Mouse (Mus musculus): ENCODE measurements around the gene Asb17. TPM values are rescaled to one million over a fixed set of nuclear protein-coding genes. Genes with fewer than 3 reads are reported as not detected.
A peak's percentile ranks its signal among the peaks of the same experiment; 100 is the strongest.

The Asb17 gene
- 0.08 TPM in 1 of 2 replicates, not detected in the other for polyA plus RNA-seq (2015; fragmentation: Nextera tagmentation; extraction: Ambion mirVana)

DNA sequence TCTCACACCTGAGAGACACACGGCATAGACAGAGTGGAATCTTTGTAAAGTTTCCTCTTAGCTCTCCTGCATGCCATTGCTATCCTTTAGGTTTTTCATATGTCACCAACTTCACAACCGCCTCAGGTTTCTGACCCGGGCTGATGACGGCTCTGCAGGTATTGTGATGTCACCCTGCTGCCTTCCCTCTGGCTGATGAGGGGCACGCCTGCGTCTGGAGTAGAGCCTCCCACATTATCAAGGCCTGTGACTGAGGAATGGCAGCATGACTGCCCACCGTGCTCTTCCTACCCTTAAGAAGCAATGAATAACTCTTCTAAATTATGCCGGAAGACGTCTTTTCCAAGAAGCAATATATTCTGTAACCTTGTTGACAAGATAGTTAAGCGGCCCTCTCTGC lies at the start of gene Asb17:
Gene Asb17, plus strand, starts transcription at position 180 of the 400 bp plus-strand sequence.
- 89% methylated on average over 10 of the region's 10 CpGs for WGBS
- ATAC-seq: no peak
- Histone ChIP-seq H3K9ac (replicated peaks) (no peak within 1 kb of the TSS), H3K36me3 (no peaks in the 10 kb centered on the region), H3K9me3 (no peaks in the 10 kb centered on the region), H3K27me3 (no peaks in the 10 kb centered on the region), H3K4me3 (replicated peaks) (no peak within 1 kb of the TSS), H3K4me2 (replicated peaks) (no peak within 1 kb of the TSS), H3K4me1 (replicated peaks) (no peaks in the 10 kb centered on the region), H3K27ac (no peak within 1 kb of the TSS)

DNA sequence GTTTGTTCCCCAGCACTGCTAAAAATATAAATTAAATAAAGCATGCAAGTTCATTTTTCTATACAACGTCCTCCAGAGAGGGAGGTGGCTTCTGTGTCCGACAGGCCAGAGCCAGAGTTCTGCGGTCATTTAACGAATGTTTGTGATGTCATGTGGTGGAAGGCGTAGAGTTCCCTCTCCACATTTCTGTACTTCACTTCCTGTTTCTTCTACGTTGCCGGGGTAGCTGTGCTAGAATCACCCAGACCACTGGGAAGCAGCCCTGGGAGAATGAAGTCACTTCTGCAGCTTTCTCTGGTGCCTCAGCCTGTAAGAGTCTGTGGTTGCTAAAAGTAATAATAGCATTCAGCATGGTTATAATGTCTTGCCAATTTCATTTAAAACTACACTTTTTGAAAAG lies 46.4 kb upstream of the Asb17 start:
- no peak overlapping the region for H3K27ac ChIP-seq
- H3K27me3 ChIP-seq: no peaks in the 10 kb centered on the region
- H3K4me3 ChIP-seq (replicated peaks): no peak overlapping the region
- no peaks in the 10 kb centered on the region for H3K9me3 ChIP-seq
- no peak overlapping the region for H3K9ac ChIP-seq (replicated peaks)
- ATAC-seq: no peak
- H3K36me3 ChIP-seq: no peaks in the 10 kb centered on the region
- WGBS: 87% methylated on average over 7 of the region's 7 CpGs
- peaks cover 2% of the 10 kb centered on the region; the same call in 1 of the 2 replicates for H3K4me1 ChIP-seq (replicated peaks)
- H3K4me2 ChIP-seq (replicated peaks): no peak overlapping the region

DNA sequence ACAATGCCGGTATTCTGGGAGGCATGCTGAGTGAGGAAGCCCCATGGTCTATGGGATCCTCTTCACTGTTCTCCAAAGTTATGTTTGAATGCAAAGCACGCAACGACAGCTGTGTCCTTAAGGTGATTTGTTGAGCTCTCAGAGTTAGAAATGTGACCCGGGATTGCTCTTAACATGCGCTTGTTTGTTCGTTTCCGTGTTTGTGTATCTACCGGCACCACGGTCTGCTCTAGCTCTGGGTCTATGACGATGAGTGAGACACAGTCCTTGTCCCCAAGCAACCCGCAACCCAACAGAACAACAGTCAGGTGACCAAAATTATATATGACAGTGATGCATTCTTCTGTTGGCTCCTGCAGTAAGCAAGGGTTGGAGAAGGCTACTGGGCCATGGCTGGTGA lies 44.4 kb upstream of the Asb17 start:
- no peak overlapping the region for H3K27ac ChIP-seq
- H3K36me3 ChIP-seq: no peaks in the 10 kb centered on the region
- 93% methylated on average over 11 of the region's 11 CpGs for WGBS
- H3K4me1 ChIP-seq (replicated peaks): peaks cover 2% of the 10 kb centered on the region; the same call in 1 of the 2 replicates
- no peak overlapping the region for H3K4me3 ChIP-seq (replicated peaks)
- no peak overlapping the region for H3K4me2 ChIP-seq (replicated peaks)
- no peak overlapping the region for H3K9ac ChIP-seq (replicated peaks)
- H3K27me3 ChIP-seq: no peaks in the 10 kb centered on the region
- H3K9me3 ChIP-seq: no peaks in the 10 kb centered on the region
- no peak for ATAC-seq

DNA sequence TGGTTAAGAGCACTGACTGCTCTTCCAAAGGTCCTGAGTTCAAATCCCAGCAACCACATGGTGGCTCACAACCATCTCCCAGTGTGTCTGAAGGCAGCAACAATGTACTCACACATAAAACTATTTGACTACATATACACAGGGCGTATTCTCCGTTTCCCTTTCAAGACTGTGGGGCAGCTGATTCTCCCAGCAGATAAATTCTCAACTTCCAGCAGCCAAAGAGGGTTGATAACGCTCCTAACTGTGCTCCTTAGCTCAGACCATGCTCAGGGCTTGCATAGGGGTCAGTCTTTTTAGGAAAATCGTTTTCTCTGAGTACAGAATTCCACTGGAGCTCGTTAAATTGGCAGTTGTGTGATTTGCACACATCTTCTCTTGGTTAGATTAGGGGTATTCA lies 43.3 kb upstream of the Asb17 start:
- 75% methylated on average over 5 of the region's 5 CpGs for WGBS
- ATAC-seq: no peak
- no peak overlapping the region for H3K4me3 ChIP-seq (replicated peaks)
- H3K9me3 ChIP-seq: no peaks in the 10 kb centered on the region
- H3K27ac ChIP-seq: no peak overlapping the region
- H3K4me1 ChIP-seq (replicated peaks): peaks cover 2% of the 10 kb centered on the region; the same call in 1 of the 2 replicates
- H3K36me3 ChIP-seq: no peaks in the 10 kb centered on the region
- H3K27me3 ChIP-seq: no peaks in the 10 kb centered on the region
- H3K4me2 ChIP-seq (replicated peaks): no peak overlapping the region
- H3K9ac ChIP-seq (replicated peaks): no peak overlapping the region

DNA sequence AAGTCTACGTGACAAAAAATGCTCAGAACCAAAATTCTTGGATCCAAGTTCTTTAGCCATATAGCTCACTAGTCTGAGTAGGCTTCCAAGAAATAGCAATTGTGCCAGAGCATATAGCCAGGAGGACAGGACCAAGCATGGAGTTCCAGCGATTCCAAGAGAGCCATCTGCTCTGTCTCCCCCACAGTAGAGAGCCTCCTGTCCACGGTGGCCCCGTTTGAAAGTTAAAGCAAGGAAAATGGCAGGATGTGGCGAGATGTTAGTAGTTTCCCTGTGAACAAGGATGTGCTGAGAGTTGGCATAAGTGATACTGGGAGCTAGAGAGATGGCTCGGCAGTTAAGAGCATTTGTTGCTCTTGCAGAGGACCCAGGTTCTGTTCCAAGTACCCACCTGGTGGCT lies 42.5 kb upstream of the Asb17 start:
- Histone ChIP-seq H3K36me3 (no peaks in the 10 kb centered on the region), H3K27ac (no peak overlapping the region), H3K4me2 (replicated peaks) (no peak overlapping the region), H3K4me1 (replicated peaks) (peaks cover 8% of the 10 kb centered on the region), H3K9me3 (no peaks in the 10 kb centered on the region), H3K4me3 (replicated peaks) (no peak overlapping the region), H3K9ac (replicated peaks) (no peak overlapping the region), H3K27me3 (no peaks in the 10 kb centered on the region)
- 92% methylated on average over 6 of the region's 6 CpGs for WGBS
- ATAC-seq: no peak

DNA sequence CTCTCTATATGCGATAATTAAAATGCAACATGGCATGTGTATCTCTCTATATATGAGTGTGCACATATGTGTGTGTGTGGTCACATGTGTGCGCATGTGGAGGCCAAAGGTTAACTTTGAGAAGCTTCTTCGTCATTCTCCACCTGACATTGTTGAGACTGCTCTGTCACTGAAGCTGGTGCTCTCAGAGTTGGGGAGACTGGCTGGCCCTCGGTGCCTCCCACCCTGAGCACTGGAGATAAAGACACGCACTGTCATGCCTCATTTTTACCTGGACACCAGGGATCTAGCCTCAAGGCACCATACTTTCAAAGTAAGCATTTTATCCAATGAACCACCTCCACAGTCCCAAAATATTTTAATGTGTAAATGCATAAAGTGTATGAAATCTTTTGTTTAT lies 41.4 kb upstream of the Asb17 start:
- no peak overlapping the region for H3K27ac ChIP-seq
- no peaks in the 10 kb centered on the region for H3K9me3 ChIP-seq
- H3K4me2 ChIP-seq (replicated peaks): no peak overlapping the region
- WGBS: 90% methylated on average over 5 of the region's 5 CpGs
- no peaks in the 10 kb centered on the region for H3K36me3 ChIP-seq
- H3K27me3 ChIP-seq: no peaks in the 10 kb centered on the region
- H3K4me1 ChIP-seq (replicated peaks): peaks cover 8% of the 10 kb centered on the region
- no peak overlapping the region for H3K9ac ChIP-seq (replicated peaks)
- no peak overlapping the region for H3K4me3 ChIP-seq (replicated peaks)
- ATAC-seq: no peak

DNA sequence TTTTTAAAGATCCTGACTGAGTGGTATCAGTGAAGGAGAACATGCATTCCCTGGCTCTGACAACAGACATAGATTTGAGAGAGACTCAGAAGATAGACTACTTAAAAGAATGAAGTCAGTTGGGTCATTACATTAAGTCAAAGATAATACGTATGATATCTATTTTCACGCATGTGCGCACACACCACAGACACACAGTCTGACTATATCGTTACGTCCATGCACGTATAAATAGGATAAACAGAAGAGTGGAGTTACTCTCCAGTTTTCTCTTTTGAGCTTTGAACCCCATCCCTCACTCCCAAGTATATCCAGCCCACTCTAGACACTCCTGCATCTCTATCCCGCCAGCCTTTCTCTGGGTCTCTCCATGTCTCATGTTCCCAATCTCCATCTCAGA lies 40.0 kb upstream of the Asb17 start:
- Histone ChIP-seq H3K4me1 (replicated peaks) (peaks cover 6% of the 10 kb centered on the region), H3K27ac (no peak overlapping the region), H3K9me3 (no peaks in the 10 kb centered on the region), H3K4me2 (replicated peaks) (no peak overlapping the region), H3K4me3 (replicated peaks) (no peak overlapping the region), H3K9ac (replicated peaks) (no peak overlapping the region), H3K36me3 (no peaks in the 10 kb centered on the region), H3K27me3 (no peaks in the 10 kb centered on the region)
- ATAC-seq: no peak
- WGBS: 91% methylated on average over 7 of the region's 7 CpGs

DNA sequence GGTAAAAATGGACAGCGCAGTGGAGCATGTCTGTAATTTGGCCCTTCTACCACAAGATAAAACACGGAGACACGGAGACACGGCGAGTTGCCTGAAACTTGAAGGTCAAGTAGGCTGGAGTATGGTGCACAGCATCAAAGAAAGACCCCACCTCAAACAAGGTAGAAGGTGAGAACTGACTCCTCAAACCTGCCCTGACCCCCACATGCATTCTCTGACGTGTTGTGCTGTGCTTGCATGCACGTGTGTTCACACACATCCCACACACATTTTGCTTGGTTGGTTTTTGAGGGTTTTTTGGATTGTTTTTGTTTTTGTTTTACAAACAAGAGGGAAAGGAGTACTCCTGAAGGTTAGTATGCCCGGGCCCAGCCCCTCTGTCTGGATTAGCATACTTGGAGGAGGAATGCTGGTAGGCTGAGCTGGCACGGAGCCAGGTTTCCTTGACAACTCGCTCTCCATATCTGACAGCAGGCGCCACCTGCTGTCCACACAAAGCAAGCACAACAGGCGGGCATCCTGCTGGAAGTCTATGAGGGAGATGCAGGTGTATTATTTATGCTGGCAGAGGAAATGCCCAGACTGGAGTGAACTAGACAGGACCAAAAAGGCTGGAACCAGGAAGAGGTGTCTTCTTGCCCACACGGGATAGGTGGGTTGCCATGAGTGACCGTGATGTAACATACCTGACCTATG lies 37.8 kb upstream of the Asb17 start:
- no peaks in the 10 kb centered on the region for H3K27me3 ChIP-seq
- no peak overlapping the region for H3K9ac ChIP-seq (replicated peaks)
- no peak overlapping the region for H3K4me3 ChIP-seq (replicated peaks)
- peaks cover 6% of the 10 kb centered on the region for H3K4me1 ChIP-seq (replicated peaks)
- H3K4me2 ChIP-seq (replicated peaks): no peak overlapping the region
- peak; percentile 92 for ATAC-seq
- WGBS: 33% methylated on average over 14 of the region's 14 CpGs
- no peaks in the 10 kb centered on the region for H3K9me3 ChIP-seq
- no peak overlapping the region for H3K27ac ChIP-seq
- no peaks in the 10 kb centered on the region for H3K36me3 ChIP-seq

DNA sequence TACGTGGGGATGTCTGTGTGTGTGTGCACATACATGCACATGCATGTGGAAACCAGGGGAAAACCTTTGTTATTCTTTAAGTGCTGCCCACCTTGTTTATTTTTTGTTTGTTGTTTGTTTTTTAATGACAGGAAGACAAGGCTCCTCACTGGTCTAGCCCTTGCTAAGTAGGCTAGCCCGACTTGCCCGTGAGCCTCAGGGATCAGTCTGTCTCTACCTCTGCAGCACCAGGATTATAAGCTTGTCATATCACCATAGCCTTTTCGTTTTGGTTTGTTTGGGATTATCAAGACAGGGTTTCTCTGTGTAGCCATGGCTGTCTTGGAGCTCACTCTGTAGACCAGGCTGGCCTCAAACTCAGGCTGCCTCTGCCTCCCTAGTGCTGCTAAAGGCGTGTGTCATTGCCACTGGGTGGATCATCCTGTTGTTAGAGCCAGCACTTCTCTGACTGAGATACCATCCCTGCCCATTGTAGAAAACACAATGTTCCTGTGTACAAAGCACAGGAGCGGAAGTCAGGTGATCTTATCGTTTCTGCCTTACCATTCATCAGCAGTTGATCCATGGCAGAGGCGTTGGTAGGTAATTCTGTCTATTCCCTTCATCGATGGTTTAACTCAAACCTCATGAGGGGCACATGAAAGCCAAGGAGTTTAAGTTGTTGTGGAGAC lies 37.1 kb upstream of the Asb17 start:
- Histone ChIP-seq H3K9ac (replicated peaks) (no peak overlapping the region), H3K4me2 (replicated peaks) (no peak overlapping the region), H3K36me3 (no peaks in the 10 kb centered on the region), H3K27me3 (no peaks in the 10 kb centered on the region), H3K27ac (no peak overlapping the region), H3K4me3 (replicated peaks) (no peak overlapping the region), H3K9me3 (no peaks in the 10 kb centered on the region), H3K4me1 (replicated peaks) (peaks cover 6% of the 10 kb centered on the region)
- ATAC-seq: peak; percentile 59
- 87% methylated on average over 9 of the region's 9 CpGs for WGBS

DNA sequence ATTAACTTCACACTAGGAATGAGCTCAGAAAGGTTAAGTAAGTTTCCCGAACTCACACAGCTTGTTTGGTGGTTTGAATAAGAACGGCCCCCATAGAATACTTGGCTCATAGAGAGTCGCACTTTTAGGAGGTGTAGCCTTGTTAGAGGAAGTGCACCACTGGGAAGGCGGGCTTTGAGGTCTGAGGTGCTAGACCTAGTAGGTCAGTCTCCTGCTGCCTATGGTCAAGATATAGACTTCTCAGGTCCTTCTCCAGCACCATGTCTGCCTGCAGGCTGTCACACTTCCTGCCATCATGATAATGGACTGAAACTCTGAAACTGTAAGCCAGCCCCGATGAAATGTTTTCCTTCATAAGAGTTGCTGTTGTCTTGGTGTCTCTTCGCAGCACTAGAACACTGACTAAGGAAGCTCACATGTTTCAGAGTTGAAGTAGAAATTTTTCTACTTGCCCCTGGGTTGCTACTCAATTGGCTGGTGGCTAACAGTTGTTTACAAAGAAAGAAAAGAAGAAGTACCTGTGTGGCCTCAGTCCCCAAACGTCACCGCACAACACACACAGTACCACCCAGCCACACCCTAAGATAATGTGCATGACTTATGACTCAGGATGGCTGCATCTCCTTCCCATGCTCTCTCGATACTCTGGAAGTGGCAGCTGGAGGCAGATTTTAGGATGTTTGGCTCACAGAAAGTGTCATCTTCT lies 36.4 kb upstream of the Asb17 start:
- H3K4me2 ChIP-seq (replicated peaks): no peak overlapping the region
- WGBS: 95% methylated on average over 9 of the region's 9 CpGs
- no peaks in the 10 kb centered on the region for H3K36me3 ChIP-seq
- H3K9ac ChIP-seq (replicated peaks): no peak overlapping the region
- peaks cover 6% of the 10 kb centered on the region for H3K4me1 ChIP-seq (replicated peaks)
- no peaks in the 10 kb centered on the region for H3K27me3 ChIP-seq
- no peak overlapping the region for H3K27ac ChIP-seq
- no peak for ATAC-seq
- H3K9me3 ChIP-seq: no peaks in the 10 kb centered on the region
- H3K4me3 ChIP-seq (replicated peaks): no peak overlapping the region

DNA sequence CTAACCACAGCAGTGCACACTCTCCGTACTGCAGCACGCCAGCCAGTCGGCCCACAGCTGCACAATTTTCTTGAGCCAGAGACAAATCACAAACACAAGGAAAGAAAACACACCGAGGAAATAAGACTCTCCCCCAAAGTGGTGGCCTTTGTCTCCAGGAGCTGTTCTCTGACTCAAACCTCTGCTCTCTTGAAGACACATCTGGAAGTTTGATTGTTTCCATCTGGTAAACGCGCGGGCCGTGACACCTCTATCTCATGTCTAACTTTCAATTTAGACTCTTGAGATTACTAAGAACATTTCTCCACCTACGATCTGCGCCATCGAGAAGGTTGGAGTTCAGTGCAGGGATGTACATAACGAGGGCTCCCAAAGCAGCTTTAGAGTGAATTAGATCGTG lies 35.6 kb upstream of the Asb17 start:
- Histone ChIP-seq H3K27me3 (no peaks in the 10 kb centered on the region), H3K4me2 (replicated peaks) (no peak overlapping the region), H3K4me1 (replicated peaks) (peaks cover 6% of the 10 kb centered on the region), H3K27ac (no peak overlapping the region), H3K4me3 (replicated peaks) (no peak overlapping the region), H3K9ac (replicated peaks) (no peak overlapping the region), H3K36me3 (no peaks in the 10 kb centered on the region), H3K9me3 (no peaks in the 10 kb centered on the region)
- WGBS: 91% methylated on average over 13 of the region's 13 CpGs
- ATAC-seq: no peak

DNA sequence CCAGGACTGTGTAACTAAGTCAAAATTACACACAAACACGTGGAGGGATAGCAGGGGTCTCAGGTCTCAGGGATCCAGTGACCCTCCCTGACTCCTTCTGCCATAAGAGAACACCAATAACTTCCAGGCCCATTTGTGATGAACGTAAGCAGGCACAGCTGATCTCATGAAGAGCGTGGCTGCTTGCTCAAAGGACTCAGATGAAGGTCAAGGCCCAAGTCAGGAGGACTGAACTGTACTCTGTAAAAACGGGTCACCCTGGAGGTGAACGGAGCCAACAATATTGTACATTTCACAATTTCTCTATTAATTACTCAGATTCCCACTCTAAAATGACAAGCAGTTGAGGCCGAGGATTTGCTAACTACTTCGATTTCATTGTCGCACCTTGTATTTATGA lies 30.0 kb upstream of the Asb17 start:
- ATAC-seq: no peak
- H3K9me3 ChIP-seq: no peaks in the 10 kb centered on the region
- H3K9ac ChIP-seq (replicated peaks): no peak overlapping the region
- H3K4me3 ChIP-seq (replicated peaks): no peak overlapping the region
- H3K36me3 ChIP-seq: no peaks in the 10 kb centered on the region
- H3K4me1 ChIP-seq (replicated peaks): no peaks in the 10 kb centered on the region
- WGBS: 87% methylated on average over 8 of the region's 8 CpGs
- H3K27me3 ChIP-seq: no peaks in the 10 kb centered on the region
- no peak overlapping the region for H3K27ac ChIP-seq
- no peak overlapping the region for H3K4me2 ChIP-seq (replicated peaks)

Data from midbrain, embryonic 13.5 days (tissue).